Mouse (Mus musculus) embryonic fibroblast, embryonic 13.5 days (primary cell): Measurements from ENCODE around the gene Olfr164. TPM values are rescaled to one million over a fixed set of nuclear protein-coding genes. Genes with fewer than 3 reads are reported as not detected.

Experiments used
- H3K27ac ChIP-seq: 2 replicates; pipeline ENCODE4 v1.5.1; 2012; ENCODE audit warnings: low read length, control low read depth, inconsistent platforms; ENCODE audit not compliant: insufficient read depth
- H3K4me1 ChIP-seq: 2 replicates; pipeline ENCODE4 v1.6.1; 2011; ENCODE audit warnings: low read length; ENCODE audit not compliant: control insufficient read depth, insufficient read depth
- H3K4me3 ChIP-seq: 2 replicates; pipeline ENCODE4 v1.5.1; 2011; ENCODE audit warnings: mild to moderate bottlenecking, control low read depth, low read length; ENCODE audit not compliant: insufficient read depth
- CTCF ChIP-seq: IDR thresholded peaks from 2 replicates; pipeline ENCODE4 v1.5.1; 2011; ENCODE audit warnings: mild to moderate bottlenecking, control low read depth, low read length, moderate library complexity, borderline replicate concordance; ENCODE audit not compliant: insufficient read depth
- POLR2A ChIP-seq: IDR thresholded peaks from 2 replicates; pipeline ENCODE4 v1.6.1; 2011; ENCODE audit warnings: low read depth, mild to moderate bottlenecking, control low read depth, low read length, moderate library complexity
- polyA plus RNA-seq: library from polyadenylated mRNA; stranded (reverse); fragments of >200 nt; gene quantifications from 2 replicates; pipeline ENCODE4 v1.2.4, GENCODE M21; 2011; ENCODE audit warnings: low read depth; ENCODE audit not compliant: missing spikeins, insufficient read length

Olfr164 gene
- not detected in 2 replicates for polyA plus RNA-seq

GRCm38 (mm10) chr16:19313964-19314363, at the start of gene Olfr164:
Olfr164 (minus strand) TSS chr16:19314064.
- Histone ChIP-seq H3K4me3 (no peak within 1 kb of the TSS), H3K27ac (no peak within 1 kb of the TSS), H3K4me1 (no peaks in the 10 kb centered on the region)
- TF ChIP-seq CTCF (no peak), POLR2A (no peak)

- Histone ChIP-seq H3K4me3 (no peak overlapping the region), H3K4me1 (no peaks in the 10 kb centered on the region), H3K27ac (no peak overlapping the region)
- no peak for TF ChIP-seq POLR2A
- no peak for TF ChIP-seq CTCF
These were observed 35.2 kb upstream of the Olfr164 start for GRCm38 (mm10) chr16:19349111-19349510.

- Histone ChIP-seq H3K4me1 (no peaks in the 10 kb centered on the region), H3K4me3 (no peak overlapping the region), H3K27ac (no peak overlapping the region)
- no peak for TF ChIP-seq POLR2A
- TF ChIP-seq CTCF = no peak
These were observed 50.6 kb downstream of the Olfr164 start for GRCm38 (mm10) chr16:19263235-19263634.

- no peak overlapping the region for H3K4me3 ChIP-seq
- no peaks in the 10 kb centered on the region for H3K4me1 ChIP-seq
- no peak overlapping the region for H3K27ac ChIP-seq
- TF ChIP-seq CTCF (no peak), POLR2A (no peak)
These were observed 53.1 kb downstream of the Olfr164 start for GRCm38 (mm10) chr16:19260780-19261179.

GRCm38 (mm10) chr16:19245835-19246234, 68.0 kb downstream of the Olfr164 start:
- H3K4me1 ChIP-seq = no peaks in the 10 kb centered on the region
- TF ChIP-seq POLR2A = no peak
- TF ChIP-seq CTCF = no peak
- H3K27ac ChIP-seq = no peak overlapping the region
- H3K4me3 ChIP-seq = no peak overlapping the region

GRCm38 (mm10) chr16:19241539-19242025, 72.3 kb downstream of the Olfr164 start:
- no peak overlapping the region for H3K4me3 ChIP-seq
- H3K4me1 ChIP-seq = no peaks in the 10 kb centered on the region
- TF ChIP-seq CTCF (no peak), POLR2A (no peak)

GRCm38 (mm10) chr16:19240792-19241538, 72.9 kb downstream of the Olfr164 start:
- H3K4me3 ChIP-seq = no peak overlapping the region
- TF ChIP-seq POLR2A = no peak
- no peak for TF ChIP-seq CTCF
- H3K4me1 ChIP-seq = no peaks in the 10 kb centered on the region
- no peak overlapping the region for H3K27ac ChIP-seq

More at GRCm38 (mm10) chr16:19241539-19242025, 72.3 kb downstream of the Olfr164 start:
- H3K27ac ChIP-seq = no peak overlapping the region

- Histone ChIP-seq H3K27ac (no peak overlapping the region), H3K4me1 (no peaks in the 10 kb centered on the region), H3K4me3 (no peak overlapping the region)
- TF ChIP-seq POLR2A = no peak
- TF ChIP-seq CTCF = no peak
These were observed 77.1 kb downstream of the Olfr164 start for GRCm38 (mm10) chr16:19236719-19237118.

Other genes with a start within 250 kb of the Olfr164 start
- not detected in 2 replicates for gene Olfr165, start 109.1 kb upstream of the Olfr164 start, polyA plus RNA-seq
- gene Olfr166, start 169.6 kb upstream of the Olfr164 start, polyA plus RNA-seq = not detected in 2 replicates
- gene Olfr167, start 208.2 kb upstream of the Olfr164 start, polyA plus RNA-seq = not detected in 2 replicates
- not detected in 2 replicates for gene Olfr168, start 221.5 kb upstream of the Olfr164 start, polyA plus RNA-seq